Mouse (Mus musculus): ENCODE measurements around the gene Sugp1.
"Not testable (repeated sequence)": the region's sequence is repeated elsewhere in the genome, so short reads cannot be mapped to it uniquely, and the experiment has no call there.

Gene Sugp1

DNA sequence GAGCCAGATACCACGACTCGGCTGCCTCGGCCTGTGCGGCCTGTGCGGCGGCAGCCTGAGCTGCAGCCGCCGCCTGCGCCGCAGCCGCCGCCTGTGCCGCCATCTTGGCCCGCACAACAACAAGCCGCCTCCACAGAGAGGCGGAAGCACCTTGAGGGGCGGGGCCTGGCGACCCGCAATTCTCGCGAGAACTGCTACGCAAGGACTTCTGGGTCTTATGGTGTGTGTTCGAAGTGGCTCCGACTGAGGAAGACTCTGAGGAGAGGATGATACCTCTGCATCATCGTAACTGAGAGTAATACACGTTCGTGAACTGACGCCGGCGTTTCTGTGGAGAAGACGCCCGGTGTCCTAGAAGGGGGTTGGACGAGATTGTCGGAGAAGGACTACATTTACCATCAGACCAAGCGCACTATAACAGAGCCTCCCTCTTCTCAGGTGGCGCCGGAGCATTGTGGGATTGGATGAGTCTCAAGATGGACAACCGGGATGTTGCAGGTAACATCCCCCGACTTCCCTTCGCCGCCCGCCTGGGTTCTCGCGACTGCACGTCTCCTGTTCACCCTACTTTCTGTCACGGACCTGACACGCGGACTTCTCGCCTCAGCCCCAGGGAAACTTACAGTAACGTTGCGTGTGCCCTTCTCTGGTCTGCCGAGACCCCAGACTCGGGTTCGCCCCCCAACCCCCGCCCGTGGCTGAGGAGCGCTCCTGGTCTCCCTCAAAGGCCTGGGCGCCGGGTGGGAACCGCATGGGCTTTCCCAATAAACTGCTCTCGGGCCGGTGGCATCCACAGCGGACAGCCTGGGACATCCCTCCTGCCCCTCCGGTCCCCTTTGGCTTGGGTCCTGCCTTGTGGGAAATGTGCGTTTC, at the start of gene Sugp1, which contains the start of gene Mau2:
TSS of gene Sugp1 (plus strand) at position 231 of the 873 bp plus-strand sequence.
TSS of gene Mau2 (minus strand) at position 152 of the 873 bp plus-strand sequence.
- DNase-seq, result peak; percentile 98

DNA sequence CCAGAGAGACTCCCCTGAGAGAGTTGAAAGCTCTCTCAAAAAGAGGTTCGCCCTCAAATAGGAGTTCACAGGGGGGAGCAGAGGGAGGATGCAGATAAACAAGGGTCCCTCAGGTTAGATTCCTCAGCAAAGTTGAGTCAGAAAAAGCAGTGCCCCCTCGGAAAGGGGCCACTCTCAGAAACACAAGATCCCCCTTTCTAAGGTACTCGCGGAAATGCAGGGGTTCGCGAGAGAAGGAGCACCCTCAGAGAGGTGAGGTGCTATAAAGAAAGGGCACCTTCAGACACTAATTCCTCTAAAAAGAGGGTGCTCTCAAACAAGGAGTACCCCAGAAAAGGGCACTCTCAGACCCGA, 47.2 kb upstream of the Sugp1 start:
- no peak for DNase-seq

DNA sequence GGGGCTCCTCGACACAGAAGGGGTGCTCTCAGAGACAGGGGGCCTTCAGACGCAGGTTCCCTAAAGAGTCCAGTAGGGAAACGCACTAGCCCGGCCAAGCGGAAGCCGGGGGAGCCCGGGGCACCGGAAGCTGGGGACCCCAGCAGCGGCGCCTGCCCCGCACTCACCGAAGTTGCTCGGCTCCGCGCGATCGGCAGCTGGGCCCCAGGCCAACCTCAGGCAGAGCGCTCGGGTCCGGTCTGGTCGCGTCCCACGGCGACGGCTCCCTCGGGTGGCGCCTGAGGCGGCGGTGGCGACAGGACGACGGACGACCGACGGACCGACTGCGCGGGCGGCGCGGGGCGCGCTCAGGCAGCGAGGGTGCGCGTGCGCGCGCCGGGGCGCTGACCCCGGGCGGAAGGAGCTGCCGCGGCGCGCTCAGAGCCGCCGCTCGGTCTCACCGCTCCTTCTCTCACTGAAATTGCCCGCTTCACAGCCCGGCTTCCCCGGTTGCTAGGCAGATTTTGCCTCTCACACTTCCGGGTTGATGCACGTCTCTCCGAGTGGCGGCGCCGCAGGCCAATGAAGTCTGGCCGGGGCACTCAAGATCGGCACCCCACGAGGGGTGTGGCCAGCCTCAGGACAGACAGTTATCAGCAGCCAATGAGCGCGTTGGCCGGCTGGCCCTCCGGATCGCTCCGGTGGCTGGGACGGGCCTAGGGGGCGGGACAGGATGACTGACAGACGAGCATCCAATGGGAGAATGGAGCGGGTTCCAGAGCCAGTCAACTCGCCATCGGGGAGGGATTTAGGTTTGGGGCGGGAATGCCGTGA, 46.6 kb upstream of the Sugp1 start, which contains the start of gene Gatad2a:
TSS of gene Gatad2a (minus strand) at position 609 of the 813 bp plus-strand sequence.
- peak; percentile 100 for DNase-seq

DNA sequence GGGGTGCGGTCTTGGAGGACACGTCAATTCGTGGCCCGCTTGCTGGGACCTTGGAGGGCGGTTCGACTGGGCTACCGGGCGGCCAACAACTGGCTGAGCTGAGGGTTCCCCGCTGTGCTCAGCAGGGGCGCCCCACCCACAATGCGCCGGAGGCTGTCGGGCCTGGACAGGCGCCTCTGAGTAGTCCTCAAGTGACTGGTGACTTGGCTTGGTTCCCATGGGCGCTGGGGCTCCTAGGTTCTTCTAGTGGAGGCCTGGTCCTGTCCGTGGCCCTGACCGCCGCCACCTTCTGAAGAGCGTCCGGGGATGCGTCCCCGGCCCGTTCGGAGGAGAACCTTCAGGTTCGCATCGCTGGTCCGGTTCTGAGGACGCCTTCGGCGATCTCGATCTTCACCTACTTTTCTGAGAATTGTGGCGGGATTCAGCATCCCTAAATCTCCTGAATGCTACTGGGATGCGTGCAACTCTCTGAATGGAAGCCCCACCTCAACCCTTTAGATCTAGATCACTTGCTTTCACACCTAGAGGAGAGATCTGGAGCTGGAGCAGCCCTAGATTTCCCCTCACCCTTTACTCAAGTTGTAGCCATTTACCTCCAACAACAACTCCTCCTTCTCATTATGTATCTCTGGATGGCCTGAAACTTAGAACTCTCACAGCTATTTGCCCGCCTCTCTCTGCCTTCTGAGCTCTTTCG, 45.9 kb upstream of the Sugp1 start:
- no peak for DNase-seq

DNA sequence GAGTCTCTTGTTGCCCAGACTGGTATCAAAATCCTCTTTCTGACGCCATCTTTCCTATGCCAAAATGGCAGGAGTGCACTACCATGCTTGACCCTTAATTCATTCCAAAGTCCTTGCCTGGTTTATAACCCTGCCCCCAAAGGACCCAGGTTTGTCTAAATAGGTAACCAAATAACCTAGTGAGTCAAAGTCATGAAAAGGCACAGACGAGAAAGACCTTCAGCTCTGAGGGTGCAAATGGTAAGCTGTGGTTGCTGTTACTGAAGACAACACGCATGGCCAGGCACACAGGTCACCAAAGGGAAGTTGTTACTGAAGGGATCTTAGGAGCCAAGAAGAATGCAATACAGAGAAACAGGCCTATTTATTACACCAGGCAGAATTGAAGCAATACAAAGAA, 43.9 kb upstream of the Sugp1 start:
- DNase-seq, result no peak

DNA sequence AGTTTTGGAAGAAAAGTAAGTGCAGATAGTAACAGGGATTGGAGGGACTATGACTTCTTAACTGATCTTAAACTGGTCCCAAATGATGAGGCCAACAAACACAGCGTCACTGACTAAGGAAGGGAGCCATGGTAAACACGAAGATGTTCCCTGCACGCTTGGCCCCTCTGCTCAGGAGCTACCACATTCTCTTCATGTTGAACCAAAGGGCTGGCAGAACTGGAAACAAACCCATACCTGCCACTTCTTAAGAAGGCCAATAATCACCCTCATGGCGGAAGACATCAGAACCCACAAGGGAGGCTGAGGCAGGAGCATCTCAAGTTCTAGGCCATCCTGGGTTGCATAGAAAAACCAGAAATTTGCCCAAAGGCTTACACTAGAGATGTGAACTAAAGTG, 43.4 kb upstream of the Sugp1 start:
- DNase-seq, result no peak

DNA sequence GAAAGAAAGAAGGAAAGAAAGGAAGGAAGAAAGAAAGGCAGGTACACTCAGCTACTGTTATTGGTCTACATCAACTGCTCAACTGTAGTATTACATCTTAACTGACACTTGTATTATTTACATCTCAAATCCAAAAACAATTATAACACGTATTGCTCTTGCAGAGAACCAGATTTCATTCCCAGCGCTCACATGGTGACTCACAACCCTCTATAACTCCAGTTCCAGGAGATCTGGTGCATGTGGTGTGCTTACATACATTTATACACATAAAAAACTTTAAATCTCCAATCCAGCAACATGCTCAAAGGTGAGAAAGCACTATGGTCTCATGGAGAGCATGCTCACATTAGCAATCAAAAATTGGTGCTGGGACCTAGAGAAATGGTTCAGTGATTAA, 42.4 kb upstream of the Sugp1 start:
- DNase-seq, result no peak

DNA sequence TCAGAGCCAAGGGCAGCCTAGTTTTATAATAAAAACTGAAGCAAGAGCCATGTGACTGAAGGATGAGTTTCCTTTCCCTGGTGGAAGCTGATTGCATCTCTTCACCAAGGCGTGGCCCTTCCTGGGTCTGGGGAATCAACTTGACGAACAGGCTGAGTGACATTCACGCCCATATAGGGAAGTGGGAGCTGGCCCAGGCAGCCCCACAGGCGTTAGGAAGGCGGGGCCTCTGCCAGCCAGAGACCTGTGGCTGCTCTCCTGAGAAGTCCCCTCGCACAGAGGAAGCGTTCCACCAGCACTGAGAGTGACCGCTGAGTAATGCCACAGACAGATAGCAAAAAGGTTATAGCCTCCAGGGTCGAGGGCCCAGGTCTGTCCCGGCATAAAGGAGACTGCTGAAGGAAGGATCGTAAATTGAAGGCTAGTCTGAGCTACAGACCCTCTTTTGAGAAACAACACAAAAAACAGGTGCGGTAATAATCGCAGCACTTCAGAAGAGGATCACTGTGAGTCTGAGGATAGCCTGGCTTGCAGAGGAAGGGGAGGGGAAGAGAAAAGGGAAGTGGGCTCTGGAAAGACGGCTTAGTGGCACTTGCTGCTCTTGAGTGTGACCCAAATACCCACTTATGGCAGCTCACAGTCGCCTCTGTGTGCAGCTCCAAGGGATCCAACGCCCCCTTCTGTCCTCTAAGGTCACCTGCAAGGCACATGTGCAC, 41.3 kb upstream of the Sugp1 start:
- peak; percentile 51 for DNase-seq

DNA sequence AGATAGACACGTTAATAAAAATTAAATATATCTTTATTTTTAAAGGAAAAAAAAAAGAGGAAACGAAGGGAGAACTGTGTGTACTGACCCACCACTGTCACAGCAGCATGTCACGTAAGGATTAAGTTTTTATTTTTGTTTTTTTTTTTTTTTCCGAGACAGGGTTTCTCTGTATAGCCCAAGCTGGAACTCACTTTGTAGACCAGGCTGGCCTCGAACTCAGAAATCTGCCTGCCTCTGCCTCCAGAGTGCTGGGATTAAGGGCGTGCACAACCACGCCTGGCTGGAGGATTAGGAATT, 40.8 kb upstream of the Sugp1 start:
- DNase-seq, result not testable (repeated sequence)

DNA sequence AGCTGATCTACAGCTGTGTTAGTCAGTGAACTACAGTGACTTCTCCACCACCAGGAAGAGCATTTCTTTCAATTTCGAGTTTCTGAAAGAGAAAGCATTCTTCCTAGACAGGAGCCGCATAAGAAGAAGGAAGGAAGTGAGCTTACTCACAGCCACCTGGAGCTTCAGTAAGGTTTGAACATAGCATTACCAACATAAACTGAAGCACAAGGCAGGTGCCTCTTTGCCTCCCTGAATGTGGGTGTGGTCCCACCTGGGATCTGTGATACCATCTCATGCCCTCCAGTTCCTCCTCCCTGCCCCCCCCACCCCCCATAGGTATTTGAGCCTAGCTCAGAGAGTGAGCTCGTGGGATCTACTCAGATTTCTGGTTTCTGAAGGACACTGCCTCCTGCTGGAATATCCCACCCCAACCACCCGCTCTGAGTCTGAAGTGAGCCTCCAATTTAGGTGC, 39.4 kb upstream of the Sugp1 start:
- DNase-seq, result peak; percentile 35

DNA sequence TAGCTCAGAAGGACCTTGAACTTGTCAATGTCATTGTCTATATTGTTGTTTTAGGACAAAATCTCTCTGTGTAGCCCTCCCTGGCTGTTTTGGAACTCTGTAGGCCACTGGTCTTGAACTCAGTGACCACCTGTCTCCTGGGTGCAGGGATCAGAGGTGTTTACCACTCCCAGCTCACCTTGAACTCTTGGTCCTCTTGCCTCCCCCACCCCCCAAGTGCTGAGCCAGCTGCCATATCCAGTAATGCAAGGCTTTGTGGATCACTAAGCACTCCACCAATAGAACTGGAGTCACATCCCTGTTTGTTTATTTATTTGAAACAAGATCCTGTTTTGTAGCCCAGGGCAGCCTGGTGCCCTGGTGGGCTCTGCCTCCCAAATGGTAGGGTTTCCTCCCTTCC, 38.3 kb upstream of the Sugp1 start:
- no peak for DNase-seq

DNA sequence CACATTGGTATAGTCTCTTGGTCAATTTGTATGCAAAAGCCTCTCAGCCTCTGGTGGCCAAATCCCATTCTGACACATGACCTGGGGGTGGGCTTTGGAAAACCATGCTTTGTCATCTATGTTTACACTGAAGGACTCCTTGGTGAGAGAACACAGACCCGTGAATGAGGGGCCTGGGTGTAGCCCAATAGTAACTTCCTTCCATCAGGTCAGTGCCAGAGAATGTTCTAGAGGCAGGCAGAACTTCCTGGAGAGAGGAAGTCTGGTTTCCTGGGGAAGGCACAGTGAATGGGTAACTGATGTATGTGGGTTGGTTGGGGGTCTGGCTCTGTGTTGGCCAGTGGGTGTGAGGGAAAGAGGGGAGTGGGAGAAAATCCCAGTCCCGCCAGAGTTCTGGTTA, 37.4 kb upstream of the Sugp1 start:
- no peak for DNase-seq

DNA sequence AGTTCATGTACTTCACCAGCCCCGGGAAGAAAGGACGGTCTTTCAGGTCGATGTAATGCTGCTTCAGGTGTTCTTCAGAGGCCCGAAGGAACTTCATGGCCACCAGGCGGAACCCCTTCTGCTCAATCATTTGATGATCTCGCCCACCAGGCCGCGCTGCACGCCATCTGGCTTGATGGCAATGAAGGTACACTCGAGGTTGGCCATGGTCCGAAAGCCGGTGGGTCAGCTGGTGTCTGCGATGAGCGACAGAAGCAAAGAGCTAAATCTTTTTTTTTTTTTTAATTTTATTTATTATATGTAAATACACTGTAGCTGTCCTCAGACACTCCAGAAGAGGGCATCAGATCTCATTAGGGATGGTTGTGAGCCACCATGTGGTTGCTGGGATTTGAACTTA, 31.8 kb upstream of the Sugp1 start:
- not testable (repeated sequence) for DNase-seq

DNA sequence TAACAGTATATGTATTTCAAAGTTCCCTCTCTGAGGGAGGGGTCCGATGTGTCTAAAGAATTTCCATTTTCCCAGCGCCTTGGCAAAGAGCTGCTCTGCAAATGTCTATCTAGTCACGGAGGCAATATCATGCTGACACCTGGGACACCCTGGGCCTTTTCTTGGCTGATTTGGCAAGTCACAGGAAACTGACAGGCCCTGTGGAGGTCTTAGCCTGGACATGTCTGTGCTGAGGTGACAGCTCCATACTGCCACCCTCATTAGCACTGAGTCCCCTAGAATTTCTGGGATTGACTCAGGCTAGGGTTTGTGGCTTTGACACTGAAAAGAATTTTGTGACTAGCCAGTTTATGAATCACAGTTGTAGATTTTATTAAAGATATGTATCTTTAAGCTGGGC, 30.3 kb upstream of the Sugp1 start:
- DNase-seq, result no peak

DNA sequence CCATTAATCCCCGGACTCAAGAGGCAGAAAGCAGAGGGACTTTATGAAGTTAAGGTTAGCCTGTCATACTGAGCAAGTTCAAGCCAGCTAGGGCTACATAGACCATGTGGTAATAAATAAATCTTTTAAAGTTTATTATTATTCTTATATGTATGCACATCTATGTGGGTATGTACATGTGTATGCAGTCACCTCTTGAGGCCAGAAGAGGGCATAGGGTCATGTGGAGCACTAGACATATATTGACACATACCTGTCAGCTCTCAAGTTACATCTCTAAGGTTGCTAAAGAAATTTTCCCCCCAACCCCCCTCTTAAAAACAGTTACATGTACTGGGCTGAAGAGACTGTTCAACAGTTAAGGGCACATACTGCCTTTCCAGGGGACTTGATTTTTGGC, 29.9 kb upstream of the Sugp1 start:
- DNase-seq, result no peak

DNA sequence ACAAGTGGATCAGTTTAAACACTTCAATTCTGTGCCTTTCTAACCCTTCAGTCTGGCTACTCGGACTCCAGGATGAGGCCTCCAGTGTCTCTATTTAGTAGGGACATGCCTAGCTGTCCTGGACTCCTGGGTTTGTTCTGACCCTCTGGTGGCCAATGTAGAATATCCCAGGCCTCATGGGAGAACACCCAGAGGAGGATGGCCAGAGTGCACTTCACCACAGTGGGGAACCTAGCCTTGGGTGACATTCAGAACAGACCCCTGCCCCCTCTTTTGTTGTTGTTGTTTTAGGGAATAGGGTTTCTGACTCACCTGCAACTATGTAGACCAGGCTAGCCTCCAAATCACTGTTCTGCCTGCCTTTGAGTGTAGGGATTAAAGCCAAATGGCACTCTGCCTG, 27.6 kb upstream of the Sugp1 start:
- no peak for DNase-seq

DNA sequence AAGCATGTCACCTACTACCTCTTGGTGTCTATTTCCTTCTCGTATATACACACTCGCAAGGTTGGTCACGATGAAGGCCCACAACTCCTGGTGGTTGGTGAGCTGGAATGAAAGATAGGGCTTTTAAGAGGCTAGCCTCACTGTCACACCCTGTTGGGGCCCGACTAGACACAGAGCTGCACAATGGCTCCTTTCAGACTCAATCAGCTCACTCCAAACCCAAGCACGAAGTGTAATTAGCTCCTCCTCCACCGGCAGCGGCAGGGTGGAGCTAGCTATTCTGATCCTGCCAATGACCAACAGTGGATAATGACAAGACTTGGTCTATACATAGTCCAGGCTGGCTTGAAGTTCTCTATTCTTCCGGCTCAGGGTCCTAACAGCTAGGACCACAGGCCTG, 19.0 kb upstream of the Sugp1 start:
- DNase-seq, result no peak

DNA sequence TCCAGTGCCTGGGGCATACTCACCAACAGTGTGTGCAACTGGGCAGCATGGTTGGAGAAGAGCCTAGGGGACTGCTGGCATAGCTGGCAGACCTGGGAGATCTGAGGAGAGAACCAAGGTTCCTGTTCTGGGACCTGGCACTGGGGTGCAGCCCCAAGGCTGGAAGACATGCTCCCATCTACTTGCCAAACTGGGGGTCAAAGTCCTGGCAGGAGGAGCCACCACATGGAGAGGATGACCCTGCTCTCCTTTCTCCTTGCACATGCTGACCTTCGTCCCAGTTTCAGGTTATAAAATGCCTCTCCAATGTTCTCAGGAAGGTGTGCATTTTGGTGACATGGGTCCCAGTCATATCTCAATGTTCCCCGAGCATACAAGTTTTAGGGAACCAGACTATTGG, 16.5 kb upstream of the Sugp1 start:
- DNase-seq, result no peak

DNA sequence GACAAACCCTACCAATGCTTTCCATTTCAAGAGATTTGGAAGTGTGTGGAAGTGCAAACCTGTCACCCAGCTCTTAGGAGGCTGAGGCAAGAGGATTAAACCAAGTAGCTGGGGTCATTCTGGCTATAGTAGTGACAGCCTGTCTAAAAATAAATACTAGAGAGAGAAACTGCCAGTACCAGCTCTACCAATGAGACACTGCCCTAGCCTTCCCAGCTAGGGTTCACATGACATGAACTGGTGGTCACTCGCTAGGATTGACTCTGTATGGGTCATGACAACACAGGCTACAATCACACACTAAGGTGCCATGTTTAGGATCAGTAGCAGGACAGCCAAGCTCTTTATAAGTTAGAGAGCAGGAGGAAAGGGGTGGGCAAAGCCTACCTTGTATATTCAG, 12.4 kb upstream of the Sugp1 start:
- DNase-seq, result no peak

DNA sequence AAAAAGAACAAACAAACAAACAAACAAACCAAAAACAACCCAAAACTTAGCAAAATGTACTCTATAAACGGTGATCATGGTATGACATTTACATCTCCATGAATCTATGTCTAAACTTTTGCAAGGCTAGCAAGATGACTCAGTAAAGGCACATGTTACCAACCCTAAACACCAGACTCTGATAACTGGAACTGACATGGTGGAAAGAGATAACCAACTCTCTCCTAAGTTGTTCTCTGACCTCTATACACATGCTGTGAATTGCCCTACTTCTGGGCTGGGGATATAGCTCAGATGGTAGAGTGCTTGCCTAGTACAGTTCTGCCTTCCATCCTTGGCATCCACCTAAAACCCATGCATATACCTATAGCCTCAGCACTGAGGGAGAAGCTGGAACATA, 4.6 kb upstream of the Sugp1 start:
- DNase-seq, result no peak

DNA sequence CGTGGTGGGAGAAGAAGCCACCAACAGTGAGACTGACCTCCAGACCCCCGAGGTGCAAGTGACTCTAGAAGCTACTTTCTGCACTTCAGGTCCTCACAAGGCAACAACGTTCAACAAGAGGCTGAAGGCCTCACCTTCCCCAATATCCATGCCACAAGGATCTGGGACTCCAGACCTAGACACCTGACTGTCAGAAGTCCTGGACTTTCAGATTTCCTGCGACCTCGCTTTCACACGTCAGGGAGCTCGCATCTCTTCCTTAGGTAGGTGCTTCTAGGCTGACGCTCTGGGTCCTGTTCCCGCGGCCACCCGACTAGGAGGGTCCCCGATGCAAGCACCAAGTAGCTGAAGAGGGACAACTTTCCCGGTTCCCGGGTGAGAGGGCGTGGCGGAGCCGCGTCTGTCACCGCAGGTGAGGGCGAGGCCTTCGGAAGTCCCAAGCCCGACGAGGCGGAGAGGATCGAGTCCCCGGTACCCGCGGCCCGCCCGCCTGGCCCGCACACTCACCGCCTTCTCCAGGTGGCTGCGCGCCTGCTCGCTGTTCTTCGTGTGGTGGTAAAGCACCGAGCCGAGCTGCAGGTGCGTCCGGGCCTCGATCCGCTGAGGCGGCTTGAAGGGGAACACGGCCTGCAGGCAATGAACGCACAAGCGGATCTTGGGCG, 597 bp upstream of the Sugp1 start:
- DNase-seq, result peak; percentile 5

DNA sequence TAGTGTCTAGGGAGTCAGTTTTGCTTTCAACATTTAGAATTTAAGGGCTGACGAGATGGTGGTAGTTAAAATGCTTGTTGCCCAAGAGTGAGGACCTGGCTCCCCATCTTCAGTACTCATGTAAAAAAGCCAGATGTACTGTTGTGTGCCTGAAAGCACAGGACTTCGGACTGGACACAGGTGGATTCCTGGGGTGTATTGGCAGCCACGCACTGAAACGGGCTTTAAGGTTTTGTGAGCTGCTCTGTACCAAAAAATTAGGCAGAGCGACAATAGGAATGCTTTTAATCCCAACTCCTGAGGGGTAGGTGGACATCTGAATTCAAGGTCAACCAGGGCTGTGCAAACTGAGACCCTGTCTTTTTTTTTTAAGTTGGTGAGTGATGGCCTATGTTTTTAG, 1.4 kb downstream of the Sugp1 start:
- DNase-seq, result no peak
